Mouse (Mus musculus): ENCODE measurements around the gene Mea1.

GRCm38 (mm10) chr17:46699912-46700311 lies 21.3 kb downstream of the Mea1 start:
- TF ChIP-seq GATA1 (IDR thresholded peaks at IDR 0.05; ENCODE audit: low read length) (no peak), TAL1 (IDR thresholded peaks at IDR 0.05; ENCODE audit: low read length) (no peak)
